Mouse (Mus musculus) myocyte (in vitro differentiated cells): ENCODE data around the gene Lca5l. TPM values are rescaled to one million over a fixed set of nuclear protein-coding genes. Genes with fewer than 3 reads are reported as not detected.
A peak's percentile ranks its signal among the peaks of the same experiment; 100 is the strongest.

Experiments
- H3K27me3 ChIP-seq: one replicate; pipeline ENCODE4 v1.6.1; 2011; ENCODE audit not compliant: control insufficient read depth, insufficient read depth, insufficient read length
- H3K36me3 ChIP-seq: one replicate; pipeline ENCODE4 v1.6.1; 2011; ENCODE audit not compliant: control insufficient read depth, insufficient read depth
- H3K4me2 ChIP-seq: one replicate; pipeline ENCODE4 v1.6.1; 2011; ENCODE audit warnings: low read depth, control low read depth
- H3K4me3 ChIP-seq: one replicate; pipeline ENCODE4 v1.5.1; 2011; ENCODE audit warnings: mild to moderate bottlenecking, control low read depth, moderate library complexity
- H3K79me2 ChIP-seq: one replicate; pipeline ENCODE4 v1.6.1; 2011; ENCODE audit not compliant: control insufficient read depth, insufficient read depth
- H3ac ChIP-seq: one replicate; pipeline ENCODE4 v1.6.1; 2011; ENCODE audit not compliant: control insufficient read depth, insufficient read length
- CEBPB ChIP-seq: IDR thresholded peaks from 2 replicates; pipeline ENCODE4 v1.6.1; 2011; ENCODE audit warnings: mild to moderate bottlenecking, moderate library complexity; ENCODE audit not compliant: poor library complexity, insufficient read depth, severe bottlenecking
- E2F4 ChIP-seq: IDR thresholded peaks from one replicate; pipeline ENCODE4 v1.6.1; 2011; ENCODE audit warnings: mild to moderate bottlenecking, control low read depth, moderate library complexity; ENCODE audit not compliant: insufficient read depth
- MAX ChIP-seq: IDR thresholded peaks from one replicate; pipeline ENCODE4 v1.6.1; 2011; ENCODE audit warnings: low read depth, mild to moderate bottlenecking, control low read depth
- MYOD1 ChIP-seq, 3 experiments: IDR thresholded peaks; one replicate each; pipeline ENCODE4 v1.6.1; 2011; ENCODE audit warnings: control low read depth in 2 of 3, low read depth in 2 of 3, mild to moderate bottlenecking in 2 of 3, moderate library complexity in 1 of 3; ENCODE audit not compliant: insufficient read length in 2 of 3, control insufficient read depth in 1 of 3
- MYOG ChIP-seq, 3 experiments: IDR thresholded peaks; one replicate each; pipeline ENCODE4 v1.6.1; 2011; ENCODE audit warnings: control low read depth in 2 of 3, low read depth in 2 of 3, mild to moderate bottlenecking in 2 of 3; ENCODE audit not compliant: insufficient read length in 2 of 3, control insufficient read depth in 1 of 3, insufficient read depth in 1 of 3
- POLR2A ChIP-seq: IDR thresholded peaks from one replicate; pipeline ENCODE4 v1.6.1; 2011; ENCODE audit warnings: low read depth, mild to moderate bottlenecking, control low read depth, moderate library complexity; ENCODE audit not compliant: insufficient read length
- POLR2AphosphoS2 ChIP-seq: IDR thresholded peaks from one replicate; pipeline ENCODE4 v1.6.1; 2011; ENCODE audit warnings: low read depth, control low read depth; ENCODE audit not compliant: insufficient read length
- REST ChIP-seq: IDR thresholded peaks from one replicate; pipeline ENCODE4 v1.6.1; 2011; ENCODE audit warnings: mild to moderate bottlenecking, control low read depth, moderate library complexity; ENCODE audit not compliant: insufficient read depth, insufficient read length
- SRF ChIP-seq: IDR thresholded peaks from one replicate; pipeline ENCODE4 v1.6.1; 2011; ENCODE audit warnings: low read depth; ENCODE audit not compliant: control insufficient read depth, insufficient read length
- TCF12 ChIP-seq: IDR thresholded peaks from one replicate; pipeline ENCODE4 v1.6.1; 2011; ENCODE audit warnings: mild to moderate bottlenecking, control low read depth; ENCODE audit not compliant: poor library complexity, insufficient read depth, severe bottlenecking
- TCF3 ChIP-seq: IDR thresholded peaks from one replicate; pipeline ENCODE4 v1.6.1; 2011; ENCODE audit warnings: low read depth, control low read depth; ENCODE audit not compliant: insufficient read length
- USF1 ChIP-seq: IDR thresholded peaks from one replicate; pipeline ENCODE4 v1.6.1; 2011; ENCODE audit warnings: low read depth, mild to moderate bottlenecking, control low read depth, moderate library complexity
- polyA plus RNA-seq: library from polyadenylated mRNA; unstranded; fragments of >200 nt; fragmentation: generic; extraction: Trizol; gene quantifications from one replicate; pipeline ENCODE4 v1.2.1, GENCODE M21; 2012; ENCODE audit warnings: missing spikeins

The Lca5l gene
- polyA plus RNA-seq, 1 experiment: 0.18 TPM

- peak within 1 kb of the TSS; percentile 75 for H3ac ChIP-seq
- no peak for TF ChIP-seq CEBPB
- peak; percentile 80 for TF ChIP-seq POLR2AphosphoS2
- TF ChIP-seq MYOD1 (IDR thresholded peaks at IDR 0.05; ENCODE audit: control insufficient read depth in 1 of 3, insufficient read length in 2 of 3, low read depth in 2 of 3): peak; percentile 60 to 81 (median 78)
- TF ChIP-seq POLR2A: peak; percentile 79
- TF ChIP-seq TCF12: peak; percentile 29
- TF ChIP-seq E2F4: no peak
- TF ChIP-seq MAX: no peak
- TF ChIP-seq USF1: peak; percentile 89
- peak; percentile 75 to 85 (median 82) for TF ChIP-seq MYOG (IDR thresholded peaks at IDR 0.05; ENCODE audit: control insufficient read depth in 1 of 3, insufficient read depth in 1 of 3, insufficient read length in 2 of 3, low read depth in 2 of 3)
- H3K4me2 ChIP-seq: peak within 1 kb of the TSS; percentile 90
These were observed 64.3 kb downstream of the Lca5l start, which contains the start of gene Hmgn1 for GRCm38 (mm10) chr16:96127657-96128344. Gene Hmgn1, minus strand, starts transcription at chr16:96127729.

GRCm38 (mm10) chr16:96127288-96127656 is 64.8 kb downstream of the Lca5l start:
- peaks cover 31% of the 10 kb centered on the region for H3K36me3 ChIP-seq
- TF ChIP-seq USF1 (no peak), MYOD1 (IDR thresholded peaks at IDR 0.05; ENCODE audit: control insufficient read depth in 1 of 3, insufficient read length in 2 of 3, low read depth in 2 of 3) (peak in 1 of 3 experiments; percentile 10)
- no peak overlapping the region for H3K4me2 ChIP-seq
- H3ac ChIP-seq: peak overlapping the region; percentile 75
- peak overlapping the region; percentile 49 for H3K4me3 ChIP-seq
- H3K79me2 ChIP-seq: peaks cover 31% of the 10 kb centered on the region
- H3K27me3 ChIP-seq: no peaks in the 10 kb centered on the region

More at GRCm38 (mm10) chr16:96127657-96128344, 64.3 kb downstream of the Lca5l start, which contains the start of gene Hmgn1:
- Histone ChIP-seq H3K36me3 (peaks cover 31% of the 10 kb centered on the region), H3K27me3 (no peaks in the 10 kb centered on the region), H3K4me3 (peak within 1 kb of the TSS; percentile 49), H3K79me2 (peaks cover 29% of the 10 kb centered on the region)

- no peaks in the 10 kb centered on the region for H3K27me3 ChIP-seq
- H3K79me2 ChIP-seq: peaks cover 31% of the 10 kb centered on the region
- peaks cover 31% of the 10 kb centered on the region for H3K36me3 ChIP-seq
- H3ac ChIP-seq: peak overlapping the region; percentile 75
- TF ChIP-seq POLR2AphosphoS2 (no peak), TCF3 (no peak), REST (no peak), E2F4 (no peak)
- peak overlapping the region; percentile 82 for H3K4me2 ChIP-seq
- peak overlapping the region; percentile 49 for H3K4me3 ChIP-seq
These were observed 65.3 kb downstream of the Lca5l start for GRCm38 (mm10) chr16:96126684-96127171.

- no peaks in the 10 kb centered on the region for H3K27me3 ChIP-seq
- H3ac ChIP-seq: no peak overlapping the region
- peak; percentile 76 for TF ChIP-seq POLR2AphosphoS2
- no peak for TF ChIP-seq CEBPB
- peaks cover 11% of the 10 kb centered on the region for H3K79me2 ChIP-seq
- H3K4me3 ChIP-seq: no peak overlapping the region
- H3K36me3 ChIP-seq: peaks cover 28% of the 10 kb centered on the region
- H3K4me2 ChIP-seq: no peak overlapping the region
These were observed 71.9 kb downstream of the Lca5l start for GRCm38 (mm10) chr16:96120022-96120623.

- H3K79me2 ChIP-seq: no peaks in the 10 kb centered on the region
- no peak overlapping the region for H3ac ChIP-seq
- H3K4me3 ChIP-seq: no peak overlapping the region
- peaks cover 7% of the 10 kb centered on the region for H3K36me3 ChIP-seq
- H3K27me3 ChIP-seq: no peaks in the 10 kb centered on the region
- TF ChIP-seq TCF12 (no peak), CEBPB (no peak), MYOD1 (IDR thresholded peaks at IDR 0.05; ENCODE audit: control insufficient read depth in 1 of 3, insufficient read length in 2 of 3, low read depth in 2 of 3) (no peak), MYOG (IDR thresholded peaks at IDR 0.05; ENCODE audit: control insufficient read depth in 1 of 3, insufficient read depth in 1 of 3, insufficient read length in 2 of 3, low read depth in 2 of 3) (no peak), USF1 (no peak), SRF (no peak), REST (no peak), TCF3 (no peak)
- peak overlapping the region; percentile 30 for H3K4me2 ChIP-seq
These were observed 77.3 kb downstream of the Lca5l start for GRCm38 (mm10) chr16:96114729-96115128.
